Mouse (Mus musculus) small intestine, adult 2 months (tissue): ENCODE data around the gene Tcte1.

Source experiments
- CTCF ChIP-seq: fragments of 200-500 bp; IDR thresholded peaks from 2 replicates; pipeline ENCODE4 v1.5.1; 2012; ENCODE audit warnings: low read depth, mild to moderate bottlenecking, control low read depth, inconsistent platforms, low read length, moderate library complexity, mixed read lengths; ENCODE audit not compliant: insufficient replicate concordance, insufficient read length; ENCODE audit errors: extremely low read depth
- POLR2A ChIP-seq: fragments of 200-500 bp; IDR thresholded peaks from 2 replicates; pipeline ENCODE4 v1.6.1; 2012; ENCODE audit warnings: low read depth, mild to moderate bottlenecking, control low read depth, inconsistent platforms, low read length, moderate library complexity

- TF ChIP-seq POLR2A (no peak), CTCF (no peak)
Measured at GRCm38 (mm10) chr17:45559732-45560525, 36.7 kb downstream of the Tcte1 start.
